Mouse (Mus musculus) C2C12 (cell line): ENCODE results near the gene Usp43. TPM values are rescaled to one million over a fixed set of nuclear protein-coding genes. Genes with fewer than 3 reads are reported as not detected.

ENCODE experiments used
- H3K27me3 ChIP-seq: one replicate; pipeline ENCODE4 v1.6.1; 2011; ENCODE audit not compliant: control insufficient read depth, insufficient read depth, insufficient read length
- H3K36me3 ChIP-seq: one replicate; pipeline ENCODE4 v1.6.1; 2011; ENCODE audit not compliant: control insufficient read depth, insufficient read depth
- H3K4me3 ChIP-seq: one replicate; pipeline ENCODE4 v1.5.1; 2011; ENCODE audit warnings: mild to moderate bottlenecking, control low read depth; ENCODE audit not compliant: poor library complexity, insufficient read depth, severe bottlenecking
- H3K79me2 ChIP-seq: one replicate; pipeline ENCODE4 v1.6.1; 2011; ENCODE audit not compliant: control insufficient read depth, insufficient read depth
- H3K79me3 ChIP-seq: one replicate; pipeline ENCODE4 v1.6.1; 2011; ENCODE audit warnings: low read depth, control low read depth
- H3ac ChIP-seq: one replicate; pipeline ENCODE3; 2011; ENCODE audit warnings: low read depth; ENCODE audit not compliant: control insufficient read depth, insufficient read length
- CEBPB ChIP-seq: IDR thresholded peaks from one replicate; pipeline ENCODE4 v1.6.1; 2011; ENCODE audit warnings: low read depth, mild to moderate bottlenecking, control low read depth, moderate library complexity
- CTCF ChIP-seq: IDR thresholded peaks from one replicate; pipeline ENCODE4 v1.5.1; 2011; ENCODE audit not compliant: control insufficient read depth, insufficient read depth, insufficient read length
- FOSL1 ChIP-seq: IDR thresholded peaks from one replicate; pipeline ENCODE4 v1.8.0; 2011; ENCODE audit warnings: mild to moderate bottlenecking, low read length; ENCODE audit not compliant: poor library complexity, insufficient read depth, severe bottlenecking
- MAX ChIP-seq: IDR thresholded peaks from one replicate; pipeline ENCODE4 v1.6.1; 2011; ENCODE audit warnings: mild to moderate bottlenecking, control low read depth
- MYOD1 ChIP-seq: IDR thresholded peaks from one replicate; pipeline ENCODE4 v1.6.1; 2011; ENCODE audit warnings: low read depth; ENCODE audit not compliant: control insufficient read depth, insufficient read length
- MYOG ChIP-seq: IDR thresholded peaks from one replicate; pipeline ENCODE4 v1.6.1; 2011; ENCODE audit not compliant: control insufficient read depth, insufficient read length; ENCODE audit errors: extremely low read depth
- USF1 ChIP-seq: IDR thresholded peaks from one replicate; pipeline ENCODE4 v1.6.1; 2011; ENCODE audit warnings: low read depth, mild to moderate bottlenecking, control low read depth, moderate library complexity
- polyA plus RNA-seq: library from polyadenylated mRNA; unstranded; fragments of >200 nt; fragmentation: generic; extraction: Trizol; gene quantifications from one replicate; pipeline ENCODE4 v1.2.1, GENCODE M21; 2012; ENCODE audit warnings: missing spikeins

Gene Usp43
- polyA plus RNA-seq, 1 experiment, result 3.4 TPM

DNA sequence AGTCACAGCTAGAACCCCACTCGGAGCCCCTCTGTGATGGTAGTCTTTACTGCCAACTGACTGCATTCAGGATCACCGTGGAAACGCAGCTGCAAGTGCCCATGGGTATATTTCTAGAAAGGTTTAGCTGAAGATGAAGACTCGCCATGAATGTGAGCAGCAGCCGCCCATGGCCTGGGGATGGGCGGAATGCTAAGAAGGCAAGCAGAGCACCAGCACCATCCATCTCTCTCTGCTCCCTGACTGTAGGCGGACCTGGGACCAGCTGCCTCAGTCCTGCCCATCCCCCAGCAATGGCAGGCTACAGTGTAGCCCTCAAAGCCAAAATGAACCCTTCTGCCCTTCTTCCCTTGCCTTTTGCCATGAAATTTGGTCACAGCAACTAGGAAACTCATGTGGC, 26.3 kb downstream of the Usp43 start:
- TF ChIP-seq FOSL1, result no peak
- TF ChIP-seq USF1, result no peak
- no peak for TF ChIP-seq MAX
- TF ChIP-seq CEBPB, result no peak
- TF ChIP-seq MYOD1, result no peak
- no peak for TF ChIP-seq CTCF
- TF ChIP-seq MYOG, result no peak
- H3K27me3 ChIP-seq, result no peaks in the 10 kb centered on the region
- no peak overlapping the region for H3ac ChIP-seq
- H3K36me3 ChIP-seq, result peaks cover 6% of the 10 kb centered on the region
- no peaks in the 10 kb centered on the region for H3K79me2 ChIP-seq
- no peak overlapping the region for H3K4me3 ChIP-seq
- H3K79me3 ChIP-seq, result no peaks in the 10 kb centered on the region

GRCm38 (mm10) chr11:67888521-67888920, 33.4 kb downstream of the Usp43 start:
- no peaks in the 10 kb centered on the region for H3K79me2 ChIP-seq
- H3K4me3 ChIP-seq, result no peak overlapping the region
- H3K36me3 ChIP-seq, result no peaks in the 10 kb centered on the region
- H3K79me3 ChIP-seq, result no peaks in the 10 kb centered on the region
- no peaks in the 10 kb centered on the region for H3K27me3 ChIP-seq
- TF ChIP-seq FOSL1, result no peak
- TF ChIP-seq MYOG, result no peak
- no peak for TF ChIP-seq MYOD1
- no peak for TF ChIP-seq CEBPB
- no peak for TF ChIP-seq MAX
- no peak for TF ChIP-seq CTCF
- no peak overlapping the region for H3ac ChIP-seq

GRCm38 (mm10) chr11:67885921-67886320, 36.0 kb downstream of the Usp43 start:
- no peaks in the 10 kb centered on the region for H3K79me3 ChIP-seq
- H3ac ChIP-seq, result no peak overlapping the region
- no peaks in the 10 kb centered on the region for H3K79me2 ChIP-seq
- TF ChIP-seq MYOG, result no peak
- TF ChIP-seq FOSL1, result no peak
- no peak for TF ChIP-seq CTCF
- TF ChIP-seq MAX, result no peak
- TF ChIP-seq CEBPB, result no peak
- TF ChIP-seq USF1, result no peak
- no peak for TF ChIP-seq MYOD1
- no peaks in the 10 kb centered on the region for H3K27me3 ChIP-seq
- H3K4me3 ChIP-seq, result no peak overlapping the region
- no peaks in the 10 kb centered on the region for H3K36me3 ChIP-seq

DNA sequence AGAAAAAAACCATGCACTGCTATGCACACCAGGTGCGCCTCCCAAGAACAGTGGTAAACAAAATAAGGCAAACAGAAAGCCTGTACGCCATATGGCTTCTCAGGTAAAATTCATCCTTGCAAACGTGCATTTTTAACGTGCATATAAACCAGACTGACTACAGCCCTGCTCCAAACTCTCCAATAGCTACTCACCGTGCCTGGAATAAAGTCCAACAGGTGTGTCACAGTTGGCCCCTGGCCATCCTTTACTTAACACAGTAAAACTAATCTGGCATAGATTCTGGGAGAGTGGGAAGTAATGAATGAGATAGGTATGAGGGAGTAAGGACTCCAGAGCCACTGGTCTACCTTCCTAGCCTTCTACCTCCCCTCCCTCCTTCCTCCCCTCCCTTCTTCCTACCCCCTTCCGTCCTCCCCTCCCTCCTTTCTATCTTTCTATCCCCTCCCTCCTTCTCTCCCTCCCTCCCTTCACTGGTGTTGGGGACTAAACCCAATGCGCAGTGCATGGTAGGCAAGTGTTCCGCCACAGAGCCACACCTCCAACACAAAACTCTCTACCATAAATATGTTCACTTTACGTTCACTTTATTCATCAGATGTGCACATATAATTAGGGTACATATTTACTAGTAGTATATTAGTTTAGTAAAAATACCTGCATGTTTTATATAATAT, 56.3 kb downstream of the Usp43 start:
- Histone ChIP-seq H3K79me2 (no peaks in the 10 kb centered on the region), H3ac (no peak overlapping the region), H3K27me3 (no peaks in the 10 kb centered on the region), H3K4me3 (no peak overlapping the region), H3K79me3 (no peaks in the 10 kb centered on the region), H3K36me3 (no peaks in the 10 kb centered on the region)
- TF ChIP-seq MYOD1 (no peak), MAX (no peak), MYOG (no peak), CTCF (no peak), FOSL1 (no peak), USF1 (no peak), CEBPB (no peak)

DNA sequence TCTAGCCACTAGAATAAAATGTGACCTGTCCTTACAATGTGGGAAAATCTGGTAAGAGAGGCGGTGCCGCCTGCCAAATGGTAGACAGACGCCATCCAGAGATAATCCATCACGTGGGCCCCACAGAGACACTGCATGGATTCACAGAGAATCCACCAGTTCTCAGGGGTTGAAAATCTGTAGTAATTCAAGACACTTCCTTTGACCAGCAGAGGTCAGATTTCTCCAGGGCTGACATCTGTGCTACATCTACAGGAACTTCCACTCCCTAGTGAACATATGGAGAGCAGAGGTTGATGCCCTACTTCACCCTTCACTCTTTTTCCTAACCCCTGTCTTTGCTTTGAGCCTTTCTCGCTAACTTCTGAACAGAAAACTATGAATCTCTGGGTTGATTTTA, 56.9 kb downstream of the Usp43 start:
- Histone ChIP-seq H3ac (no peak overlapping the region), H3K4me3 (no peak overlapping the region), H3K79me2 (no peaks in the 10 kb centered on the region), H3K36me3 (no peaks in the 10 kb centered on the region), H3K79me3 (no peaks in the 10 kb centered on the region), H3K27me3 (no peaks in the 10 kb centered on the region)
- TF ChIP-seq MYOG (no peak), CEBPB (no peak), USF1 (no peak), CTCF (no peak), MYOD1 (no peak), MAX (no peak), FOSL1 (no peak)
